In the genomic region with DNA sequence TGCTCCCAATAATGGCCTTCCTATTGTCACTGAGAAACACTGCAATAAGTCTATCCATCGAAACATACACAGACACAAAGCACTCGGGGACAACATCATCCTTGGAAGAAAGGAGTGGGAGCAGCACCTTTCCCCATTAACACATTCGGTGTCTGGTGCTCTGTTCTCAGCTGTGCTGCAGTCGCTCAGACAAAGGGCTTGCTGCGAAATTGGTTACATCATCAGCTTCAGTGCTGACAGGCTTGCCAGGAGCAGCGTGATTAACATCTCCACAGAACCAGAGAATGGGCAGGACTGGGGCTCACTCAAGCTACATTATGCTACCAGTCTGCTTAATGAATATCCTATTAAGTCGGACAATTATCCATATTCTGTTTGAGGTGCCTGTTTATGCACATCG, we compare ENCODE assay signal across 12 mouse cellular contexts. TPM values are rescaled to one million over a fixed set of nuclear protein-coding genes. Genes with fewer than 3 reads are reported as not detected.
DNase-seq lines count a peak whose midpoint lies in the region; ATAC-seq and TF ChIP-seq lines count a peak whose summit lies in the region.
"Had no signal": no experiment of that assay in that cellular context is flagged by ENCODE, and none has a peak within 500 bp of the region (broad histone marks: within the 10 kb centered on the region; RNA-seq: fewer than 3 reads in every experiment).

No protein-coding gene starts in this region.

- no peaks in the 10 kb centered on the region for H3K36me3 ChIP-seq in forebrain, embryonic 10.5 days (replicated peaks)
- no peaks in the 10 kb centered on the region for H3K36me3 ChIP-seq in midbrain, embryonic 15.5 days (replicated peaks)
- H3K36me3 ChIP-seq: embryonic facial prominence, embryonic 13.5 days; intestine, embryonic 15.5 days; lung, embryonic 15.5 days had no signal

- DNase-seq in MN1 (ENCODE audit: low spot score), result peak; percentile 30
- DNase-seq in forebrain, embryonic 10.5 days (ENCODE audit: extremely low spot score, low spot score), result peak; percentile 17
- DNase-seq in layer of hippocampus, adult 2 months (ENCODE audit: low spot score in 2 of 2), result peak in 1 of 2 experiments; percentile 24
- no peak for DNase-seq in B cell, adult 2 months
- no peak for DNase-seq in kidney, postnatal 4 days
- DNase-seq in ovary, postnatal 10 days (ENCODE audit: low spot score), result no peak
- no peak for DNase-seq in cerebellum, postnatal 36 days

- no peak overlapping the region for H3K4me3 ChIP-seq in forebrain, embryonic 10.5 days
- peak overlapping the region; percentile 17; the same call in 1 of the 2 replicates for H3K4me3 ChIP-seq in layer of hippocampus, adult 2 months
- no peak overlapping the region for H3K4me3 ChIP-seq in midbrain, embryonic 15.5 days
- H3K4me3 ChIP-seq: embryonic facial prominence, embryonic 13.5 days; intestine, embryonic 15.5 days; lung, embryonic 15.5 days had no signal

- peak; percentile 90 for ATAC-seq in midbrain, embryonic 15.5 days (replicated peaks)
- ATAC-seq: intestine, embryonic 15.5 days had no signal

- peaks cover 14% of the 10 kb centered on the region for H3K4me1 ChIP-seq in forebrain, embryonic 10.5 days
- H3K4me1 ChIP-seq in midbrain, embryonic 15.5 days, result peaks cover 32% of the 10 kb centered on the region
- H3K4me1 ChIP-seq: embryonic facial prominence, embryonic 13.5 days; intestine, embryonic 15.5 days; lung, embryonic 15.5 days had no signal

- H3K27ac ChIP-seq in forebrain, embryonic 10.5 days, result 0 out of 2 replicates have a peak overlapping the region, but pooled peaks have one; percentile 30
- peak overlapping the region; percentile 72 for H3K27ac ChIP-seq in layer of hippocampus, adult 2 months
- peak overlapping the region; percentile 80 for H3K27ac ChIP-seq in midbrain, embryonic 15.5 days
- H3K27ac ChIP-seq: embryonic facial prominence, embryonic 13.5 days; intestine, embryonic 15.5 days; lung, embryonic 15.5 days had no signal

- H3K27me3 ChIP-seq in forebrain, embryonic 10.5 days (ENCODE audit: poor library complexity, severe bottlenecking), result peaks cover 69% of the 10 kb centered on the region
- no peaks in the 10 kb centered on the region for H3K27me3 ChIP-seq in midbrain, embryonic 15.5 days (replicated peaks)
- H3K27me3 ChIP-seq: intestine, embryonic 15.5 days; lung, embryonic 15.5 days had no signal

- WGBS in forebrain, embryonic 10.5 days, result 51% methylated on average over 8 of the region's 8 CpGs
- 35% methylated on average over 8 of the region's 8 CpGs for WGBS in midbrain, embryonic 15.5 days

- peak overlapping the region; percentile 34 for H3K4me2 ChIP-seq in midbrain, embryonic 15.5 days
- H3K4me2 ChIP-seq: embryonic facial prominence, embryonic 13.5 days; intestine, embryonic 15.5 days; lung, embryonic 15.5 days had no signal

- no peaks in the 10 kb centered on the region for H3K9me3 ChIP-seq in forebrain, embryonic 10.5 days
- no peaks in the 10 kb centered on the region for H3K9me3 ChIP-seq in midbrain, embryonic 15.5 days
- H3K9me3 ChIP-seq: embryonic facial prominence, embryonic 13.5 days; intestine, embryonic 15.5 days; lung, embryonic 15.5 days had no signal

- no peak for TF ChIP-seq CTCF in layer of hippocampus, adult 2 months (conservative IDR thresholded peaks at IDR 0.05)

- no peak overlapping the region for H3K9ac ChIP-seq in midbrain, embryonic 15.5 days
- H3K9ac ChIP-seq: embryonic facial prominence, embryonic 13.5 days; intestine, embryonic 15.5 days; lung, embryonic 15.5 days had no signal

RNA-seq across cellular contexts. Expression of gene Dcx, which starts 30.8 kb away (rescaled TPM):
- polyA plus RNA-seq in forebrain, embryonic 10.5 days (2016; fragmentation: Nextera tagmentation; extraction: Ambion mirVana), result 9.8 and 17.4 TPM in 2 replicates
- 10 to 100 TPM; 13.1 to 13.8 TPM for total RNA-seq in layer of hippocampus, adult 2 months (2021)
- polyA plus RNA-seq in midbrain, embryonic 15.5 days (2015; fragmentation: Nextera tagmentation; extraction: Ambion mirVana), result 274 and 311 TPM in 2 replicates
- total RNA-seq: granulocyte monocyte progenitor cell, adult 5-6 weeks had no signal

Comparison
In these comparisons a context has a peak if more than half of its experiments do, and no peak if none do; other contexts are left out.
1. DNase-seq: peak in MN1 (single experiment) and forebrain, embryonic 10.5 days (single experiment); none in B cell, adult 2 months (0 of 2), kidney, postnatal 4 days (0 of 2), ovary, postnatal 10 days (single experiment) and cerebellum, postnatal 36 days (0 of 2).
2. H3K27ac ChIP-seq: peak in every context shown above with its lines; median percentile 80 in midbrain, embryonic 15.5 days; 72 in layer of hippocampus, adult 2 months; 30 in forebrain, embryonic 10.5 days.
3. RNA of gene Dcx, which starts 30.8 kb away (polyA plus RNA-seq): 274 to 311 TPM in midbrain, embryonic 15.5 days; 9.8 to 17.4 TPM in forebrain, embryonic 10.5 days; every median in the first group is over 10 times any median in the second.